Mouse (Mus musculus): Measurements from ENCODE around the gene Ubald2. TPM values are rescaled to one million over a fixed set of nuclear protein-coding genes. Genes with fewer than 3 reads are reported as not detected.

Gene Ubald2
- 106 and 117 TPM in 2 replicates for total RNA-seq (2012; rRNA removed)

DNA sequence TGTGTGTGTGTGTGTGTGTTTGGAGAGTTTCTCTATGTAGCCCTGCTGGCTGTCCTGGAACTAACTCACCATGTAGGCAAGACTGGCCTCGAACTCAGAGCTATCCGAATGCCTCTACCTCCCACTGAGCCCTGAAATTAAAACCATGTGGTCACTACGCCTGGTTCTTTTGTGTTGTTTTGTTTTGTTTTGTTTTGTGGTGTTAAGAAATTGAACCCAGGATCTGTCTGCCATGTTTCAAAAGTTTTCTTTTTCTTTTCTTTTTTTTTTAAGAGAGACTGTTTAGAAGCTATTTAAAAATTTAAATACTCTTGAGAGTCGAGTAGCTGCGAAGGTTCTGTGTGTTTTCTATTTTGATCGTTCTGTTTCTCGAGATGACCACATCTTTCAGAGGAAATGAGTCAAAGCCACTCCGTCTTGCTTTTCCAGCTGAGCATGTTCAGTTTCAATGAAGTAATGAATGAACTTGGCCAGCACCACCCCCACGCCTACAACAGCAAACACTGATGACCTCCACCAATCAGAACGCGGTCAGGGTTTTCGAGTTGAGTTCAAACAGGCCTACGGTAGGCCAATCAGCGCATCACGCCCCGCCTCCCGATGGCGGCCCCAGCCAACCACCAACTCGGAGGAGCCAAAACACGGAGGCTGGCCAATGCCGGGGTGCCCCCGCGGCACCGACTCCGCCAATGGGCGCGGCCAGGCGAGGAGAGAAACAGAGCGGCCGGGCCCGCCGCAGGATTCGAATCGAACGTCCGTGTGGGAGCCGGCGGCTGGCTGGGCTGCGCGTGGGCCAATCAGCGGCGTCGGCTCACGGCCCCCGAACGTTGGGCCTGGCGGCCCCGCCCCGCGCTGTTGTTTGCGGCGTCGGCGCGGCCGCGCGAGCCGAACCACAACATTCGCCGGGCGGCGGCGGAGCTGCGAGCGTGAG, at the start of gene Ubald2:
Ubald2 (plus strand) TSS at position 739 of the 931 bp plus-strand sequence.
- Histone ChIP-seq H3K4me1 (ENCODE audit: control insufficient read depth in 2 of 2, insufficient read depth in 2 of 2, low read length in 2 of 2, poor library complexity in 1 of 2) (peaks cover 22 to 27% of the 10 kb centered on the region in 2 experiments), H3K36me3 (ENCODE audit: control insufficient read depth, insufficient read depth, low read length, poor library complexity, severe bottlenecking) (peaks cover 27% of the 10 kb centered on the region), H3K4me3 (ENCODE audit: insufficient read depth in 1 of 2, low read depth in 1 of 2, low read length in 2 of 2, poor library complexity in 1 of 2, severe bottlenecking in 1 of 2) (peak within 1 kb of the TSS; percentile 78 to 97), H3K27ac (ENCODE audit: insufficient read depth, low read depth, low read length, poor library complexity, severe bottlenecking) (peak within 1 kb of the TSS; percentile 63), H3K9me3 (ENCODE audit: control insufficient read depth, insufficient read depth, low read depth, low read length) (no peaks in the 10 kb centered on the region), H3K9ac (ENCODE audit: insufficient read depth, low read depth, low read length, poor library complexity, severe bottlenecking) (peak within 1 kb of the TSS; percentile 84)
- TF ChIP-seq ZC3H11A (IDR thresholded peaks at IDR 0.05; ENCODE audit: borderline replicate concordance, low read depth, low read length) (no peak), ZNF384 (IDR thresholded peaks at IDR 0.05; ENCODE audit: low read depth, low read length) (no peak), CHD2 (IDR thresholded peaks at IDR 0.05; ENCODE audit: low read depth, low read length) (peak; percentile 85), HCFC1 (IDR thresholded peaks at IDR 0.05; ENCODE audit: borderline replicate concordance, insufficient read depth, low read length) (0 out of 2 replicates have a peak, but pooled peaks have one; percentile 24), MAFK (IDR thresholded peaks at IDR 0.05; ENCODE audit: insufficient read depth, low read depth, low read length) (no peak)
- in situ Hi-C loops (cut with MboI; ENCODE audit: low sequenced_read_pairs in 2 of 2, unreplicated experiment in 2 of 2) = no loop called here
- peak; percentile 98 for DNase-seq (ENCODE audit: low read depth, low spot score)

DNA sequence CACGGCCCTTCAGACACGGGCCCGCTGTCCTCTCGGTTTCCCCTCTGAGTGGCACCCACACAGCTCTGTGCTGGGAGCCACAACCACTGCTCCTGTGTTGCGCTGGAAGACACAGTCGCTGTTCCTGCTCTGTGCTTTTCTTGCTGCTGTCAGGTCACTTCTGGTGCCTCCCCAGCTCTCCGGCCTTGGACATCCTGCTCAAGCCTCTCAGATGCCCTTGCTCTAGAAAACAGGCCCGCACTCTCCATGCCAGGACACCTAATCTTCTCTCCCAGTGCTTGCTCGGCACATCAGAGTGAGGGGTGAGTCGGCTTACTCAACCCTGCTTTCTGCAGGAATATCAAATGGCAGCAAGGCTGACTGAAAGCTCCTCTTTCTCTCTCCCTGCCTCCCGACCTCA, 49.7 kb upstream of the Ubald2 start:
- TF ChIP-seq HCFC1 (IDR thresholded peaks at IDR 0.05; ENCODE audit: borderline replicate concordance, insufficient read depth, low read length) = no peak
- TF ChIP-seq ZNF384 (IDR thresholded peaks at IDR 0.05; ENCODE audit: low read depth, low read length) = no peak
- no peak for TF ChIP-seq ZC3H11A (IDR thresholded peaks at IDR 0.05; ENCODE audit: borderline replicate concordance, low read depth, low read length)
- no peak for TF ChIP-seq MAFK (IDR thresholded peaks at IDR 0.05; ENCODE audit: insufficient read depth, low read depth, low read length)
- TF ChIP-seq CHD2 (IDR thresholded peaks at IDR 0.05; ENCODE audit: low read depth, low read length) = no peak
- no peaks in the 10 kb centered on the region for H3K9me3 ChIP-seq (ENCODE audit: control insufficient read depth, insufficient read depth, low read depth, low read length)
- no peak for DNase-seq (ENCODE audit: low read depth, low spot score)
- no peak overlapping the region for H3K27ac ChIP-seq (ENCODE audit: insufficient read depth, low read depth, low read length, poor library complexity, severe bottlenecking)
- H3K36me3 ChIP-seq (ENCODE audit: control insufficient read depth, insufficient read depth, low read length, poor library complexity, severe bottlenecking) = peaks cover 5% of the 10 kb centered on the region; the same call in 1 of the 2 replicates
- peaks cover 5 to 23% of the 10 kb centered on the region in 2 experiments; a peak in 2 of 4 replicates for H3K4me1 ChIP-seq (ENCODE audit: control insufficient read depth in 2 of 2, insufficient read depth in 2 of 2, low read length in 2 of 2, poor library complexity in 1 of 2)
- H3K4me3 ChIP-seq (ENCODE audit: insufficient read depth in 1 of 2, low read depth in 1 of 2, low read length in 2 of 2, poor library complexity in 1 of 2, severe bottlenecking in 1 of 2) = no peak overlapping the region
- in situ Hi-C loops (cut with MboI; ENCODE audit: low sequenced_read_pairs in 2 of 2, unreplicated experiment in 2 of 2) = no loop called here
- H3K9ac ChIP-seq (ENCODE audit: insufficient read depth, low read depth, low read length, poor library complexity, severe bottlenecking) = no peak overlapping the region

DNA sequence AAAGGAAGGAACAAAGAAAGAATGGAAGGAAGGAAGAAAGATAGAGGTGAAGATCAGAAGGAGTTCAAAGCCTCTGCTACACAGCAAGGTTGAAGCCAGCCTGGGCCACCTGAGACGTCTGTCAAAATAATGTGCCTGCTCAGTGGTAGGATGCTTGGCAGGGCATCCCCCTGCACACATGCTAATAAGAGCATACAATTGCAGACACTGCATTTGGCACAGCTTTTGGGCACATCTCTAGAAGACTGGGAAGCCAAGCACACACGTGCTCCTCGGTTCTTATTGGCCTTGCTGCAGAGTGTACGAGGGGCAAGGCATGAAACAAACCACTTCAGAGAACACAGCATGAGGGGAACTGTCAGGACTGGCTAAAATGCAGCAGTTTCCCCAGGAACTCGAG, 47.9 kb upstream of the Ubald2 start:
- H3K9ac ChIP-seq (ENCODE audit: insufficient read depth, low read depth, low read length, poor library complexity, severe bottlenecking) = no peak overlapping the region

DNA sequence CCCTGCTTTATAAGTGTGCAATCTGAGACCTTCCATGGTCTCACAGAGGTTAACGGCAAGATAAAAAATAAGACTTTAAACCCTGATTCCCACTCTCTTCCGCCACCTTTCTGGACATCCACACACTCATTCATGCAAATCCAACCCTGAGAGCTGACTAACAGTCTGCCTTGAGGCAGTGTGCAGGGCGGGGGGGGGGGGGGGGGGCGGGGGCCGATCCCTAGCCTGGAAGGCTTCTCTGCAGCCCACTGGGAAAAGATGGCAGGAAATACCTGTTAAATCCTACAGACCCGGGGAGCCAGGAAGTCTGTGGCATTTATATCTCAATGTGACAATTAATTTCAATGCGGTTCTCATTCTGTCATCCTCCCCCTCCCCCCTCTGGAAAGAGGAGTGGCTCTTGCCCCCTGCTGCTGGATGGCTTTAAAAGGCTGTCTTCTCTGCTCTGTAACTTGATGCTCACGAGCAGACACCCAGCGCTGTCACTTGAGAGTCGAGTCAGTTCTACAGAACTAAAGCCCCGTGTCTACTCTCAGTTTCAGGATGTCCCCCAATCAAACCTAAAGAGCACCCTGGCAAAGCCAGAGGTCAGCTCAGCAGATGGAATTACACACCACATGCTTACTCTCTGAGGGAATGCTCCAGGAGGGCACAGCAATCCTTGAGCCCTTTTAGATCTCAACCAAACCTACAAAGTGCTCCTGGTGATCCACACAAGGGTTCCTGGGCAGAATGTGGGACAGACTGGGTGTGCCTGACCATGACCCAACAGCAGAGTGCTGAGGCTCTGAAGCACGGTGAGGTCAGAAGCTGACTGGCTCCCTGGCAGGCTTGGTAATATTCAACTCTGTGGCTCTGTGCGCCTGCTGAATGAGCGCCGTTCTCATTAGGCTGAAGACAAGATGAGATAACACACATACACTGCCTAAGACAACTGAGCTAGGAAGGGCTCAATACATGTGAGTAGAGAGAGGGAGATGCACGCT, 46.5 kb upstream of the Ubald2 start:
- Histone ChIP-seq H3K4me3 (ENCODE audit: insufficient read depth in 1 of 2, low read depth in 1 of 2, low read length in 2 of 2, poor library complexity in 1 of 2, severe bottlenecking in 1 of 2) (no peak overlapping the region), H3K9ac (ENCODE audit: insufficient read depth, low read depth, low read length, poor library complexity, severe bottlenecking) (no peak overlapping the region), H3K4me1 (ENCODE audit: control insufficient read depth in 2 of 2, insufficient read depth in 2 of 2, low read length in 2 of 2, poor library complexity in 1 of 2) (peaks cover 5 to 23% of the 10 kb centered on the region in 2 experiments; a peak in 2 of 4 replicates), H3K9me3 (ENCODE audit: control insufficient read depth, insufficient read depth, low read depth, low read length) (no peaks in the 10 kb centered on the region), H3K27ac (ENCODE audit: insufficient read depth, low read depth, low read length, poor library complexity, severe bottlenecking) (peak overlapping the region; percentile 43; the same call in 1 of the 2 replicates), H3K36me3 (ENCODE audit: control insufficient read depth, insufficient read depth, low read length, poor library complexity, severe bottlenecking) (peaks cover 2% of the 10 kb centered on the region; the same call in 1 of the 2 replicates)
- peak; percentile 75 for DNase-seq (ENCODE audit: low read depth, low spot score)
- in situ Hi-C loops (cut with MboI; ENCODE audit: low sequenced_read_pairs in 2 of 2, unreplicated experiment in 2 of 2) = no loop called here
- no peak for TF ChIP-seq CHD2 (IDR thresholded peaks at IDR 0.05; ENCODE audit: low read depth, low read length)
- TF ChIP-seq MAFK (IDR thresholded peaks at IDR 0.05; ENCODE audit: insufficient read depth, low read depth, low read length) = no peak
- TF ChIP-seq ZC3H11A (IDR thresholded peaks at IDR 0.05; ENCODE audit: borderline replicate concordance, low read depth, low read length) = no peak
- TF ChIP-seq HCFC1 (IDR thresholded peaks at IDR 0.05; ENCODE audit: borderline replicate concordance, insufficient read depth, low read length) = no peak
- TF ChIP-seq ZNF384 (IDR thresholded peaks at IDR 0.05; ENCODE audit: low read depth, low read length) = no peak

More for the DNA sequence above, 47.9 kb upstream of the Ubald2 start:
- Histone ChIP-seq H3K27ac (ENCODE audit: insufficient read depth, low read depth, low read length, poor library complexity, severe bottlenecking) (no peak overlapping the region), H3K4me3 (ENCODE audit: insufficient read depth in 1 of 2, low read depth in 1 of 2, low read length in 2 of 2, poor library complexity in 1 of 2, severe bottlenecking in 1 of 2) (no peak overlapping the region), H3K9me3 (ENCODE audit: control insufficient read depth, insufficient read depth, low read depth, low read length) (no peaks in the 10 kb centered on the region), H3K4me1 (ENCODE audit: control insufficient read depth in 2 of 2, insufficient read depth in 2 of 2, low read length in 2 of 2, poor library complexity in 1 of 2) (peaks cover 5 to 23% of the 10 kb centered on the region in 2 experiments; a peak in 2 of 4 replicates), H3K36me3 (ENCODE audit: control insufficient read depth, insufficient read depth, low read length, poor library complexity, severe bottlenecking) (peaks cover 2% of the 10 kb centered on the region; the same call in 1 of the 2 replicates)
- in situ Hi-C loops (cut with MboI; ENCODE audit: low sequenced_read_pairs in 2 of 2, unreplicated experiment in 2 of 2) = no loop called here
- DNase-seq (ENCODE audit: low read depth, low spot score) = no peak
- TF ChIP-seq MAFK (IDR thresholded peaks at IDR 0.05; ENCODE audit: insufficient read depth, low read depth, low read length) (no peak), CHD2 (IDR thresholded peaks at IDR 0.05; ENCODE audit: low read depth, low read length) (no peak), ZC3H11A (IDR thresholded peaks at IDR 0.05; ENCODE audit: borderline replicate concordance, low read depth, low read length) (no peak), ZNF384 (IDR thresholded peaks at IDR 0.05; ENCODE audit: low read depth, low read length) (no peak), HCFC1 (IDR thresholded peaks at IDR 0.05; ENCODE audit: borderline replicate concordance, insufficient read depth, low read length) (no peak)
